Mouse (Mus musculus) spleen, adult 18-20 months (tissue): ENCODE data around the gene Atpaf1.

ENCODE experiments used
- DNase-seq, 2 experiments: peaks; one replicate each; pipeline ENCODE4 v3.0.0; 2022; ENCODE audit warnings: mixed read lengths in 2 of 2

Gene Atpaf1

DNA sequence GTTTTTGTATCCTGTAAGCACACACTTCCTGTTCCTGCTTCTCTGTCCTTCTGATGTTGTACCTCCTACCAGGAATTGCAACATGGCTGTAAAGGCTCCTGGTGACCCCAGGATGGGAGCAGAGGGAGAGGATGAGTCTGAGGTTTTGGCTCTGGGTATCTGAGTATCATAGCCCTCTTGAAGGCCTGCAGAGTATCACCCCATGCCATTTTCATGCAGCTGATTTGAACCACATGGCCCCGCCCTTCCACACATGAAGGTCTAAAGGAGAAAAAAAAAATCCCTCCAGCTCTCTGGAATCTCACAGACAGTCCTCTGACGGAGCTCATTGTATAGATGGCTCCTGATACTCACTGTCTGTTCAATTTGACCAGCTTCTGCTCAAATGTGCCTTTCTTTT, 65.5 kb downstream of the Atpaf1 start:
- DNase-seq: no peak

DNA sequence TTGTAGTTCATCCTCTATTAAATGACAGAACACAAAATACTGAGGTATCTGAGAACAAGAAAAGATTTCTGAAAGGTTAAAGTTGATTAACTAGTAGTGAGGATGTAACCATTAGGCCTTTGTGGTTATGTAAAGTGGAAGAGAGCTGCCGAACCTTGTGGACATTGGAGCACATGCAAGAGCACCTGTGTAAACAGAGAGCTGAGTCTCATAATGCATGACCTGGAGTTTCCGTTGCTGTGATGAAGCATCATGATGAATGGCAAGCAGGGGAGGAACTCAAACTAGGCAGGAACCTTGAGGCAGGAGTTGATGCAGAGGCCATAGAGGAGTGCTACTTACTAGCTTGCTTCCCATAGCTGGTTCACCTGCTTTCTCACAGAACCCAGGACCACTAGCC, 66.0 kb downstream of the Atpaf1 start:
- DNase-seq: no peak

DNA sequence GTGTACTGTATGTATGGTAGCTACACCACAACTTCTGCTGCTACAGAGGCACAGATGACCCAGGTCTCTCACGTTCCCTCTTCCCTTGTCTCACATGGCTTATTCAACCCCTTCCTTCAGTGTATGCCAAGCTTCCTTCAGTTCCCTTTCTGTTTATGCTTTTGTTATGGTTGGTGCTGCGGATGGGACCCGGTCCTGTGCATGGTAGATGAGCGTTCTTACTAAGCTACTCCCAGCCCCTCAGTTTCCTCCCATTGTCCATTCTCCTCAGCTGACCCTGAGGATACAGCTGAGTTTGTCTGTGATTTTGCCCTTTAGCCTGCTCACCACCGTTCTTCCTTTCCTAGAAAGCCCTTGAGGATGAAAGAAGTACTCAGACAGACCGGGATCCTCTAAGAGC, 67.0 kb downstream of the Atpaf1 start:
- no peak for DNase-seq

DNA sequence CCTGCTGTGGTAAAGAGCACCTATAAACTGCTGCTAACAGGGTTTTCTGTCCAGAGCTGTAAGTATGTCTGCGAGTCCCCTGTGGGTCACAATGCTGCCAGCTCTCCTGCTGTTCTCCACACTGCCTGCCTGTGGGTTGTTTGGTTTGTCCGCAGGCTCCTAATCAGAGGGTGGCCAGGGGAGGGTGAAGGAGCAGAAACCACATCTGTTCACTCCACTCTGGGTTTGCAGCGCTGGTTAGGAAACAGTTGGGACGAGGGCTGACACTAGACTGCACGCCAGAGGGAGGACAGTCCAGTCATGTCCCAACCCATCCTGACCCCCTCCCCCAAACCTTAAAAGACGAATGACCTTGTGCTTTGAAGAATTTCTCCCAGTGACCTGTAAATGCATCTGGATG, 70.5 kb downstream of the Atpaf1 start:
- DNase-seq: no peak

DNA sequence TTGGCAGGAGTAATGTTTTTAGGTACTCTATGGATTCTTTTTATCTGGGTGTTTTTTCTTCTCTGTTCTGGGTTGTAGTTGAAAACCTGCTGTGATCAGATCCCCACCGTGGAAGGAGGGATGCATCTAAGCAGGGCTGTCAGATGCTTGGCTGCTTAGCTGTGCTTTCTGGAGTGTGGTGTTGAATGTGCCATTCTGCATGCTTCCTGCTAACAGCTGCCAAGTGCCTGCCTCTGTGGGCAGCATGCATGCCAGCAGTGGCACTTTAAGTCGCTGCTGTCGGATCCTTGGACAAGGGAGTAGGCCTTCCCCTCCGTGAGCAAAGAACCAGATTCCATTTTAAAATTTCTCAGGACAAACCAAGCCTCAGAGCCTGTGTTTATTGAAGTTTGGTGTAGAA, 71.0 kb downstream of the Atpaf1 start:
- no peak for DNase-seq

DNA sequence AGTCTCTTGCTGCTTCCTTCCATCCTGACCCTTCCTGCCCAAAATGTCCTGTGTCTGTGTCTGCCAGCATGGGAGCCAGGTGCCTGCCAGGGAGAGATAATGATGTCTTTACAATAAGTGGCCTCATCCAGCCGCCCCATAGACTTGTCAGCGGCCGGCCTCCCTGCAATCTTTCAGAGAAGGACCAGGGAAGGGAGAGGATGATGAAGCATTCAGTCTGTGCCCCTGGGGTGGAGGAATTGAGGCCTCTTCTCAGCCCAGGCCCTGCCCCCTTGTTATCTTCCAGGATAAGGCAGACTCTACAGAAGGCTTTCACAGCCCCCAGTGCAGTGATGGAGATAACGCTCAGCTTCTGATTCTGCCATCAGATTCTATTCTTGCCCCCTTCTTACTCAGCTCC, 71.7 kb downstream of the Atpaf1 start:
- DNase-seq: no peak

DNA sequence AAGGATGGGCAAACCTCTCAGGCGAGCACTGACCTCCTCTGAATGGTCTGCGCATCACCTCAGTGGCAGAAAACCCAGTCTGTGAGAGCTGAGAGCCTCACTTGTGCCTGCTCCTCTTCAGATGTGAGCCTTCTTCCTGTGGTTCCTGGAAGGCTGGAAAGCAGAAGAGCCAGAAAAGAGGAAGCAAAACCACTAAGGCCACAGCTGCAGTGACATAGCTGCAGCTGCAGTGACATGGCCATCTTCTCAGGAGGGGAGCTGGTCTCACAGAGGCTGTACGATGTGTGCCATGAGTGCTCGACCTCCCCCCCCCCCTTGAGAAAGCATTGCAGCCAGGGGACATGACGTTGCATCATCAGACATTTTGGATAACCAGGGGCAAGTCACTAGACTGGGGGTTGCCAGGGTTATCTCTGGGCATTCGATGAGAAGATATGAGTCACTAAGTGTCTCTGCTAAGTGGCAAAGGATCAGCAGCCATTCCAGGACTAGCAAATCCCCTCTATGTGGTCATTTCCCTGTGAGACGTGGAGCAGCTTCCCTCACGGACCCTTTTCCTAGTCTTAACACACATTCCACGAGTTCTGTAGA, 72.8 kb downstream of the Atpaf1 start:
- DNase-seq: no peak

DNA sequence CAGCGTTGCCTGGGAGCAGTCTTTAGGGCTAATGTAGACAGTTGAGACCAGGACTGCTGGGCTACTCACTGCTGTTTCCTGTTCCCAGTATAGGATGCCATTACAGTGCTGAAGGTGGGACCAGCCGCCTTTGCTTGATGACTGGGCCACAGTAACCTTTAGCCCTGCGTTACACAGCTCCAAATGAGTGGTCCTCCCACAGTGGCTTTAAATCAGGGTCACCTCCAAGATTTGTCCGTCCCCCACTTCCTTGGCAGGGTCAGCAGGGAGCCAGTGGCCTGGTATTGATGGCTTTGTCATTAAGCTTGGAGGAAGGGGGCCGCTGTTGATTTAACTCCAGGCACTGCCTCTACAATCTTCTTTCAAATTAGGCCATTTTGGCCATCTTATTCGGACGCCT, 78.7 kb downstream of the Atpaf1 start:
- DNase-seq: no peak

DNA sequence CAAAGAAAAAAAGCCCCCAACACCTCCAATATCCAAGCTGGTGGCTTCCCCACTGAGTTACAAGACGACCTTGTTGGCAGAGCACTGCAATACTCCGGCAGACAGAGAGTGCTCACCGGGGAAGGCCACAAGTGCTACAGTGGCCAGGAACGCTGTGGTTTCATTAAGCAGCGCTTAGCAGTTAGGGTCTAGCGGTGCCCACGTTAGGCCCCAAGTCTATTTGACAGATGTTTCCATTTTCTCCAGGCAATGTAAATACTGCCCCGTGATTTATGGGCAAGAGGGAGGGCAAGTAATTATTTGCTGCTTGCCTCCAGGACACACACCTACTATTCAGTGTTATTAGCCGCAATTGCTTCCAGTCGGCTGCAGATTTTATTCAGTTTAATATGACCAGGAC, 79.3 kb downstream of the Atpaf1 start:
- DNase-seq: no peak
